In the genomic region with DNA sequence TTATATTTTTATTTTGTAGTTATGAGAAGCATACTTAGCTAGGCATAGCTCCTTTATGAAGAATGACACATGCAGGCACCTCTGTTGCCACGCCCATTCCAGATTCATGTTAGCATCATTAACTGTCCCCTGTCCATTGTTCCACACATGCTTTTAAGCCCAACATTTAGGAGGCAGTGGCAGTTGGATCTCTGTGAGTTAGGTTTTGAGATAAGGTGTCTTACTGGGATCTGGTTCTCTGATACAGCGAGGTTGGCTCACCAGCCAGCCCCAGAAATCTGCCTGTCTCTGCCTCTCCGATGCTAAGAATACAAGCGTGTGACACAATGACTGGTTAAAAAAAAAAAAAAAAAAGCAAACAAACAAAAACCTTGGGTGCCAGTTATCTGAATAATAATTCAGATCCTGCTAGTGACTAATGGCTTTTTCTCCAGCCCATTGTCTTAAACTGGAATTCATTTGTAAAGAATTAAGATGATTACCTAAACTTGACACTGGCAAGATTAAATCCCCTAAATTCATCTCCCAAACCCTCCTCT, we compare ENCODE assay signal across 1 mouse cellular context.
TF ChIP-seq lines count a peak whose summit lies in the region.

No protein-coding gene starts in this region.

TF ChIP-seq in MEL, 35 proteins besides CTCF, POLR2A, EP300 and RAD21:
- no peak for TF ChIP-seq JUND (IDR thresholded peaks at IDR 0.05; ENCODE audit: low read depth, low read length)
- TF ChIP-seq BHLHE40 (IDR thresholded peaks at IDR 0.05; ENCODE audit: borderline replicate concordance, low read depth, low read length), result peak; percentile 40; the same call in 1 of the 2 replicates
- TF ChIP-seq HCFC1 (IDR thresholded peaks at IDR 0.05; ENCODE audit: low read depth, low read length), result peak; percentile 38; the same call in 1 of the 2 replicates
- 0 out of 2 replicates have a peak, but pooled peaks have one; percentile 3 for TF ChIP-seq POLR2AphosphoS2 (IDR thresholded peaks at IDR 0.05; ENCODE audit: low read length)
- peak; percentile 72 for TF ChIP-seq GATA1 (IDR thresholded peaks at IDR 0.05; ENCODE audit: low read depth, low read length)
- peak; percentile 75 for TF ChIP-seq MYB (IDR thresholded peaks at IDR 0.05; ENCODE audit: low read depth, low read length)
- TF ChIP-seq SIN3A (IDR thresholded peaks at IDR 0.05; ENCODE audit: low read length), result peak; percentile 60; the same call in 1 of the 2 replicates
- TF ChIP-seq ZMIZ1 (IDR thresholded peaks at IDR 0.05; ENCODE audit: low read depth, low read length), result no peak
- TF ChIP-seq NELFE (IDR thresholded peaks at IDR 0.05; ENCODE audit: low read depth, low read length), result no peak
- TF ChIP-seq CHD1 (IDR thresholded peaks at IDR 0.05; ENCODE audit: low read depth, low read length), result no peak
- TF ChIP-seq KAT2A (conservative IDR thresholded peaks at IDR 0.05; ENCODE audit: low read depth, low read length), result no peak
- TF ChIP-seq TCF12 (IDR thresholded peaks at IDR 0.05; ENCODE audit: low read depth, low read length), result peak; percentile 87
- TF ChIP-seq ZC3H11A (IDR thresholded peaks at IDR 0.05; ENCODE audit: low read depth, low read length), result no peak
- TF ChIP-seq ZNF384 (IDR thresholded peaks at IDR 0.05; ENCODE audit: low read depth, low read length), result peak; percentile 93
- no peak for TF ChIP-seq MEF2A (IDR thresholded peaks at IDR 0.05; ENCODE audit: extremely low read depth, insufficient replicate concordance, low read depth, low read length, poor library complexity, severe bottlenecking)
- no peak for TF ChIP-seq POLR2AphosphoS5 (IDR thresholded peaks at IDR 0.05; ENCODE audit: borderline replicate concordance, low read depth, low read length)
- no peak for TF ChIP-seq NRF1 (IDR thresholded peaks at IDR 0.05; ENCODE audit: insufficient read depth, low read depth, low read length, poor library complexity, severe bottlenecking)
- peak; percentile 89 for TF ChIP-seq ETS1 (IDR thresholded peaks at IDR 0.05; ENCODE audit: low read depth, low read length)
- TF ChIP-seq MXI1 (IDR thresholded peaks at IDR 0.05; ENCODE audit: low read depth, low read length), result peak; percentile 77
- TF ChIP-seq E2F4 (IDR thresholded peaks at IDR 0.05; ENCODE audit: borderline replicate concordance, low read depth, low read length), result no peak
- TF ChIP-seq ZKSCAN1 (IDR thresholded peaks at IDR 0.05; ENCODE audit: low read depth, low read length), result no peak
- TF ChIP-seq USF2 (IDR thresholded peaks at IDR 0.05; ENCODE audit: borderline replicate concordance in 1 of 2, insufficient read depth in 1 of 2, low read depth in 1 of 2, low read length in 2 of 2), result no peak
- TF ChIP-seq UBTF (IDR thresholded peaks at IDR 0.05; ENCODE audit: borderline replicate concordance, insufficient read depth, low read depth, low read length), result no peak
- peak; percentile 27; the same call in 1 of the 2 replicates for TF ChIP-seq ELF1 (IDR thresholded peaks at IDR 0.05; ENCODE audit: low read depth, low read length)
- TF ChIP-seq MAFK (IDR thresholded peaks at IDR 0.05; ENCODE audit: borderline replicate concordance, low read depth, low read length), result no peak
- TF ChIP-seq TBP (IDR thresholded peaks at IDR 0.05; ENCODE audit: low read depth, low read length), result no peak
- TF ChIP-seq MAX (IDR thresholded peaks at IDR 0.05; ENCODE audit: low read length), result peak; percentile 33; the same call in 1 of the 2 replicates
- TF ChIP-seq SMC3 (IDR thresholded peaks at IDR 0.05; ENCODE audit: low read depth, low read length), result no peak
- 0 out of 2 replicates have a peak, but pooled peaks have one; percentile 13 for TF ChIP-seq USF1 (IDR thresholded peaks at IDR 0.05; ENCODE audit: low read depth, low read length)
- TF ChIP-seq CHD2 (IDR thresholded peaks at IDR 0.05; ENCODE audit: low read length), result no peak
- TF ChIP-seq MAZ (IDR thresholded peaks at IDR 0.05; ENCODE audit: low read depth, low read length), result peak; percentile 70; the same call in 1 of the 2 replicates
- TF ChIP-seq GABPA (IDR thresholded peaks at IDR 0.05; ENCODE audit: low read depth, low read length), result no peak
- peak; percentile 42; the same call in 1 of the 2 replicates for TF ChIP-seq MYC (IDR thresholded peaks at IDR 0.05; ENCODE audit: low read depth, low read length)
- TF ChIP-seq RCOR1 (IDR thresholded peaks at IDR 0.05; ENCODE audit: low read depth, low read length), result peak; percentile 61; the same call in 1 of the 2 replicates
- peak; percentile 31; the same call in 1 of the 2 replicates for TF ChIP-seq TAL1 (IDR thresholded peaks at IDR 0.05; ENCODE audit: low read length)
